Mouse (Mus musculus): ENCODE results near the gene Wdr26.

- TF ChIP-seq CTCF (IDR thresholded peaks at IDR 0.05; ENCODE audit: low read depth, low read length), result no peak
- TF ChIP-seq POLR2A (IDR thresholded peaks at IDR 0.05; ENCODE audit: insufficient read depth, low read length), result no peak
- no peak for TF ChIP-seq EP300 (IDR thresholded peaks at IDR 0.05; ENCODE audit: insufficient read depth, low read depth, low read length)
Observed at GRCm38 (mm10) chr1:181245554-181246486, 34.0 kb upstream of the Wdr26 start.
